Mouse (Mus musculus): ENCODE measurements around the gene Adarb2.
A peak's percentile ranks its signal among the peaks of the same experiment; 100 is the strongest.

DNA sequence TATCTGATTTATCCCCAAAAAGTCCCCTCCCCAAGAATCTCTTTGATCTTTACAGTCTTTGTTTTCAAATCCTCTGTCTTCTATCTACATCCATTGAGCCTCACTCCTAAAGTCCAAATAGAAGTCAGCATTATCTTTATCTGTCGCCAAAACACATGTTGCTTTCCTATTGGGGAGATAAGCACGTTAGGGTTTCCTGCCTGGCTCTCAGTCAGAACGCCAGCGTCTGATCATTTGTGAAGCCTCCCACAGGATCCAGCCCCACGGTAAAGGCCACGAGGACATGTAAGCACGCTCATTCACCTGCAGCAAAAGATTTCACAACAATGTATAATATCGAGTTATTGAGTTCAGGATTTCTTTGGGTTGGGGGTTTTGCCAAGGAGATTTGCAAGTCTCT, 558.3 kb downstream of the Adarb2 start:
- TF ChIP-seq ZNF384 (IDR thresholded peaks at IDR 0.05; ENCODE audit: low read depth, low read length): no peak
- TF ChIP-seq MEF2A (IDR thresholded peaks at IDR 0.05; ENCODE audit: extremely low read depth, insufficient replicate concordance, low read depth, low read length, poor library complexity, severe bottlenecking): no peak
- TF ChIP-seq CTCF (IDR thresholded peaks at IDR 0.05 in 2 of 3, conservative IDR thresholded peaks at IDR 0.05 in 1 of 3; ENCODE audit: control insufficient read depth in 1 of 3, insufficient read depth in 1 of 3, low read depth in 2 of 3, low read length in 3 of 3, poor library complexity in 1 of 3, severe bottlenecking in 1 of 3): no peak
- TF ChIP-seq POLR2A (IDR thresholded peaks at IDR 0.05; ENCODE audit: control insufficient read depth in 1 of 2, insufficient read depth in 1 of 2, low read depth in 1 of 2, low read length in 2 of 2, poor library complexity in 1 of 2): peak in 1 of 2 experiments; percentile 59; a peak in 2 of 4 replicates
- TF ChIP-seq NRF1 (IDR thresholded peaks at IDR 0.05; ENCODE audit: insufficient read depth, low read depth, low read length, poor library complexity, severe bottlenecking): no peak
- no peak for TF ChIP-seq MAFK (IDR thresholded peaks at IDR 0.05; ENCODE audit: borderline replicate concordance, low read depth, low read length)
- TF ChIP-seq ZKSCAN1 (IDR thresholded peaks at IDR 0.05; ENCODE audit: low read depth, low read length): no peak
- TF ChIP-seq EP300 (IDR thresholded peaks at IDR 0.05; ENCODE audit: low read depth in 1 of 2, low read length in 2 of 2): peak; percentile 64 to 87; a peak in 3 of 4 replicates
- peak; percentile 54 for TF ChIP-seq TAL1 (IDR thresholded peaks at IDR 0.05; ENCODE audit: low read length)
- peak; percentile 84 for TF ChIP-seq MXI1 (IDR thresholded peaks at IDR 0.05; ENCODE audit: low read depth, low read length)
- peak; percentile 86 for TF ChIP-seq TCF12 (IDR thresholded peaks at IDR 0.05; ENCODE audit: low read depth, low read length)
- no peak for TF ChIP-seq POLR2AphosphoS2 (IDR thresholded peaks at IDR 0.05; ENCODE audit: low read length)
- TF ChIP-seq ZMIZ1 (IDR thresholded peaks at IDR 0.05; ENCODE audit: low read depth, low read length): peak; percentile 42; the same call in 1 of the 2 replicates
